Mouse (Mus musculus): ENCODE data around the gene Ncor2. TPM values are rescaled to one million over a fixed set of nuclear protein-coding genes. Genes with fewer than 3 reads are reported as not detected.
A peak's percentile ranks its signal among the peaks of the same experiment; 100 is the strongest.

Ncor2 gene
- total and polyA plus RNA-seq, 2 experiments, result 7.1 to 15.0 TPM

- DNase-seq (ENCODE audit: extremely low read depth, low read depth, low spot score), result no peak
- TF ChIP-seq CTCF (IDR thresholded peaks at IDR 0.05; ENCODE audit: low read depth, low read length) (no peak), POLR2A (IDR thresholded peaks at IDR 0.05; ENCODE audit: extremely low read depth, insufficient read depth, low read length) (no peak)
These were observed 122.7 kb downstream of the Ncor2 start for GRCm38 (mm10) chr5:125056331-125056695.

GRCm38 (mm10) chr5:125055901-125056300 lies 123.1 kb downstream of the Ncor2 start:
- Histone ChIP-seq H3K27me3 (ENCODE audit: control insufficient read depth, insufficient read depth, low read length) (no peaks in the 10 kb centered on the region), H3K27ac (replicated peaks; ENCODE audit: insufficient read depth, low read depth, low read length) (no peak overlapping the region), H3K4me1 (ENCODE audit: control insufficient read depth, insufficient read depth, low read length) (peaks cover 27% of the 10 kb centered on the region), H3K36me3 (ENCODE audit: control insufficient read depth, insufficient read depth, low read length) (no peaks in the 10 kb centered on the region; the same call in 1 of the 2 replicates), H3K9ac (ENCODE audit: low read depth, low read length) (no peak overlapping the region), H3K79me2 (ENCODE audit: control insufficient read depth, insufficient read depth, low read length) (peaks cover 10% of the 10 kb centered on the region; the same call in 1 of the 2 replicates), H3K4me3 (ENCODE audit: insufficient read depth, low read depth, low read length) (no peak overlapping the region)
- 92% methylated on average over 8 of the region's 8 CpGs for WGBS
- TF ChIP-seq POLR2A (IDR thresholded peaks at IDR 0.05; ENCODE audit: extremely low read depth, insufficient read depth, low read length) (no peak), CTCF (IDR thresholded peaks at IDR 0.05; ENCODE audit: low read depth, low read length) (no peak)
- DNase-seq (ENCODE audit: extremely low read depth, low read depth, low spot score), result no peak

More at GRCm38 (mm10) chr5:125056331-125056695, 122.7 kb downstream of the Ncor2 start:
- Histone ChIP-seq H3K36me3 (ENCODE audit: control insufficient read depth, insufficient read depth, low read length) (no peaks in the 10 kb centered on the region; the same call in 1 of the 2 replicates), H3K79me2 (ENCODE audit: control insufficient read depth, insufficient read depth, low read length) (peaks cover 10% of the 10 kb centered on the region; the same call in 1 of the 2 replicates), H3K9ac (ENCODE audit: low read depth, low read length) (no peak overlapping the region), H3K27me3 (ENCODE audit: control insufficient read depth, insufficient read depth, low read length) (no peaks in the 10 kb centered on the region), H3K4me3 (ENCODE audit: insufficient read depth, low read depth, low read length) (no peak overlapping the region), H3K4me1 (ENCODE audit: control insufficient read depth, insufficient read depth, low read length) (peaks cover 27% of the 10 kb centered on the region), H3K27ac (replicated peaks; ENCODE audit: insufficient read depth, low read depth, low read length) (no peak overlapping the region)
- WGBS, result 57% methylated on average over 6 of the region's 6 CpGs

GRCm38 (mm10) chr5:125053661-125054060 lies 125.4 kb downstream of the Ncor2 start:
- peaks cover 10% of the 10 kb centered on the region; the same call in 1 of the 2 replicates for H3K79me2 ChIP-seq (ENCODE audit: control insufficient read depth, insufficient read depth, low read length)
- H3K27ac ChIP-seq (replicated peaks; ENCODE audit: insufficient read depth, low read depth, low read length), result peak overlapping the region; percentile 51
- no peak for DNase-seq (ENCODE audit: extremely low read depth, low read depth, low spot score)
- H3K27me3 ChIP-seq (ENCODE audit: control insufficient read depth, insufficient read depth, low read length), result no peaks in the 10 kb centered on the region
- H3K4me1 ChIP-seq (ENCODE audit: control insufficient read depth, insufficient read depth, low read length), result peaks cover 27% of the 10 kb centered on the region
- no peak for TF ChIP-seq POLR2A (IDR thresholded peaks at IDR 0.05; ENCODE audit: extremely low read depth, insufficient read depth, low read length)
- no peak for TF ChIP-seq CTCF (IDR thresholded peaks at IDR 0.05; ENCODE audit: low read depth, low read length)
- H3K9ac ChIP-seq (ENCODE audit: low read depth, low read length), result 0 out of 2 replicates have a peak overlapping the region, but pooled peaks have one; percentile 2
- H3K36me3 ChIP-seq (ENCODE audit: control insufficient read depth, insufficient read depth, low read length), result no peaks in the 10 kb centered on the region; the same call in 1 of the 2 replicates
- no peak overlapping the region for H3K4me3 ChIP-seq (ENCODE audit: insufficient read depth, low read depth, low read length)
- 91% methylated on average over 7 of the region's 7 CpGs for WGBS

GRCm38 (mm10) chr5:125052603-125053488 lies 126.2 kb downstream of the Ncor2 start:
- Histone ChIP-seq H3K27ac (replicated peaks; ENCODE audit: insufficient read depth, low read depth, low read length) (peak overlapping the region; percentile 3; the same call in 1 of the 2 replicates), H3K9ac (ENCODE audit: low read depth, low read length) (no peak overlapping the region), H3K79me2 (ENCODE audit: control insufficient read depth, insufficient read depth, low read length) (peaks cover 10% of the 10 kb centered on the region; the same call in 1 of the 2 replicates), H3K36me3 (ENCODE audit: control insufficient read depth, insufficient read depth, low read length) (no peaks in the 10 kb centered on the region; the same call in 1 of the 2 replicates), H3K27me3 (ENCODE audit: control insufficient read depth, insufficient read depth, low read length) (no peaks in the 10 kb centered on the region), H3K4me1 (ENCODE audit: control insufficient read depth, insufficient read depth, low read length) (peaks cover 25% of the 10 kb centered on the region), H3K4me3 (ENCODE audit: insufficient read depth, low read depth, low read length) (no peak overlapping the region)
- DNase-seq (ENCODE audit: extremely low read depth, low read depth, low spot score), result peak; percentile 96
- TF ChIP-seq POLR2A (IDR thresholded peaks at IDR 0.05; ENCODE audit: extremely low read depth, insufficient read depth, low read length) (no peak), CTCF (IDR thresholded peaks at IDR 0.05; ENCODE audit: low read depth, low read length) (peak; percentile 5; the same call in 1 of the 2 replicates)
- WGBS, result 47% methylated on average over 23 of the region's 23 CpGs

GRCm38 (mm10) chr5:125052237-125052602 lies 126.8 kb downstream of the Ncor2 start:
- Histone ChIP-seq H3K4me3 (ENCODE audit: insufficient read depth, low read depth, low read length) (no peak overlapping the region), H3K36me3 (ENCODE audit: control insufficient read depth, insufficient read depth, low read length) (no peaks in the 10 kb centered on the region; the same call in none of the 2 replicates), H3K27ac (replicated peaks; ENCODE audit: insufficient read depth, low read depth, low read length) (no peak overlapping the region), H3K79me2 (ENCODE audit: control insufficient read depth, insufficient read depth, low read length) (peaks cover 10% of the 10 kb centered on the region; the same call in 1 of the 2 replicates), H3K27me3 (ENCODE audit: control insufficient read depth, insufficient read depth, low read length) (no peaks in the 10 kb centered on the region), H3K4me1 (ENCODE audit: control insufficient read depth, insufficient read depth, low read length) (peaks cover 18% of the 10 kb centered on the region), H3K9ac (ENCODE audit: low read depth, low read length) (no peak overlapping the region)
- WGBS, result 73% methylated on average over 10 of the region's 10 CpGs
- DNase-seq (ENCODE audit: extremely low read depth, low read depth, low spot score), result no peak
- TF ChIP-seq CTCF (IDR thresholded peaks at IDR 0.05; ENCODE audit: low read depth, low read length), result no peak
- no peak for TF ChIP-seq POLR2A (IDR thresholded peaks at IDR 0.05; ENCODE audit: extremely low read depth, insufficient read depth, low read length)
